Mouse (Mus musculus) E14TG2a.4 (cell line): Measurements from ENCODE around the gene Paxip1.

Experiments
- CTCF ChIP-seq: conservative IDR thresholded peaks from 2 replicates; pipeline ENCODE4 v1.5.1; 2014; ENCODE audit warnings: low read length
- NANOG ChIP-seq: IDR thresholded peaks from 2 replicates; pipeline ENCODE4 v1.6.1; 2014; ENCODE audit warnings: borderline replicate concordance, low read length, mixed read lengths

DNA sequence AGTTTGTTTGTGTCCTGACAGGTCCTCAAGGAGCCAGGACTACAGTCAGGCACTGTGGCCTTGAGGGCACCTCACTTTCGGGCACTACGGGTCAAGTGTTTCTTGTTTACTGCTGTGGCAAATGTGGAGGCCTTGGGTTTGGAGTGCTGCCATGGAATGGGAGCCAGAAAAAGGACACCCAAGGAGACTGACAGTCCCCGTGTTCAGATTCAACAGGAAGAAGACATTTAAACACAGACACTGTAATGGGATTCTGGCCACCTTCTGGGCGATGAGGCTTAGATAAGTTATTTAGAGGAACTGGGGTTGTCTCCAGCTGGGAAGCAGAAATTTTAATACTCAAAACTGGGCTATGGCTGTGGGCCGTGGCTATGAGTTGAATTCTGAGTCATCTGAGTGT lies 60.8 kb downstream of the Paxip1 start:
- TF ChIP-seq CTCF (no peak), NANOG (no peak)
